Mouse (Mus musculus): ENCODE results near the gene Lonp1. TPM values are rescaled to one million over a fixed set of nuclear protein-coding genes. Genes with fewer than 3 reads are reported as not detected.

Gene Lonp1
- polyA plus RNA-seq, 1 experiment from 2014 or later: 56.5 TPM

- Histone ChIP-seq H3K36me3 (ENCODE audit: control insufficient read depth, insufficient read depth, low read length) (peaks cover 73% of the 10 kb centered on the region), H3K27ac (ENCODE audit: low read length) (no peak overlapping the region), H3K9me3 (ENCODE audit: control insufficient read depth, low read length) (no peaks in the 10 kb centered on the region), H3K4me1 (ENCODE audit: control insufficient read depth, insufficient read depth, low read length) (no peaks in the 10 kb centered on the region), H3K9ac (ENCODE audit: low read depth, low read length) (no peak overlapping the region), H3K4me3 (ENCODE audit: low read length) (no peak overlapping the region), H3K27me3 (replicated peaks; ENCODE audit: control insufficient read depth, insufficient read depth, low read length) (no peaks in the 10 kb centered on the region), H3K4me2 (ENCODE audit: low read depth, low read length) (no peak overlapping the region)
- ATAC-seq: no peak
- WGBS: 92% methylated on average over 29 of the region's 29 CpGs
Measured at GRCm38 (mm10) chr17:56566293-56566692, 60.4 kb downstream of the Lonp1 start.

Other genes with a start within 250 kb of the Lonp1 start
- 34.4 and 37.3 TPM in 2 replicates for gene Ptprs, start 150.4 kb downstream of the Lonp1 start, polyA plus RNA-seq (2015; fragmentation: Nextera tagmentation; extraction: Ambion mirVana)
- not detected in 2 replicates for gene Znrf4, start 114.5 kb downstream of the Lonp1 start, polyA plus RNA-seq (2015; fragmentation: Nextera tagmentation; extraction: Ambion mirVana)
- gene Gm20219, start 72.5 kb downstream of the Lonp1 start, polyA plus RNA-seq (2015; fragmentation: Nextera tagmentation; extraction: Ambion mirVana): 0.98 and 1.4 TPM in 2 replicates
- 52.7 and 56.0 TPM in 2 replicates for gene Safb2, start 42.3 kb downstream of the Lonp1 start, polyA plus RNA-seq (2015; fragmentation: Nextera tagmentation; extraction: Ambion mirVana)
- gene Safb, start 42.1 kb downstream of the Lonp1 start, polyA plus RNA-seq (2015; fragmentation: Nextera tagmentation; extraction: Ambion mirVana): 68.6 and 76.2 TPM in 2 replicates
- gene 2410015M20Rik, start 17.1 kb downstream of the Lonp1 start, polyA plus RNA-seq (2015; fragmentation: Nextera tagmentation; extraction: Ambion mirVana): 316 and 336 TPM in 2 replicates
- gene Rpl36, start 13.5 kb downstream of the Lonp1 start, polyA plus RNA-seq (2015; fragmentation: Nextera tagmentation; extraction: Ambion mirVana): 1,705 and 1,833 TPM in 2 replicates
- gene Catsperd, start 1.3 kb upstream of the Lonp1 start, polyA plus RNA-seq (2015; fragmentation: Nextera tagmentation; extraction: Ambion mirVana): 0.55 and 0.81 TPM in 2 replicates
- gene Ranbp3, start 46.4 kb upstream of the Lonp1 start, polyA plus RNA-seq (2015; fragmentation: Nextera tagmentation; extraction: Ambion mirVana): 66.5 and 72.8 TPM in 2 replicates
- gene Ndufa11, start 90.9 kb upstream of the Lonp1 start, polyA plus RNA-seq (2015; fragmentation: Nextera tagmentation; extraction: Ambion mirVana): 527 and 530 TPM in 2 replicates
- gene Vmac, start 91.1 kb upstream of the Lonp1 start, polyA plus RNA-seq (2015; fragmentation: Nextera tagmentation; extraction: Ambion mirVana): 15.7 and 16.6 TPM in 2 replicates
- gene Nrtn, start 130.6 kb upstream of the Lonp1 start, polyA plus RNA-seq (2015; fragmentation: Nextera tagmentation; extraction: Ambion mirVana): 7.0 and 7.9 TPM in 2 replicates
- gene Dus3l, start 137.9 kb upstream of the Lonp1 start, polyA plus RNA-seq (2015; fragmentation: Nextera tagmentation; extraction: Ambion mirVana): 37.6 and 40.0 TPM in 2 replicates
- gene Prr22, start 143.4 kb upstream of the Lonp1 start, polyA plus RNA-seq (2015; fragmentation: Nextera tagmentation; extraction: Ambion mirVana): 0.84 and 1.6 TPM in 2 replicates
- gene Rfx2, start 204.1 kb upstream of the Lonp1 start, polyA plus RNA-seq (2015; fragmentation: Nextera tagmentation; extraction: Ambion mirVana): 2.5 and 3.4 TPM in 2 replicates
- gene Acsbg2, start 247.6 kb upstream of the Lonp1 start, polyA plus RNA-seq (2015; fragmentation: Nextera tagmentation; extraction: Ambion mirVana): not detected in 2 replicates
- gene 1700061G19Rik, start 248.6 kb upstream of the Lonp1 start, polyA plus RNA-seq (2015; fragmentation: Nextera tagmentation; extraction: Ambion mirVana): 0.12 and 0.17 TPM in 2 replicates